ENCODE assay signal across 8 mouse cellular contexts in genomic region chr13:54574854-54575481, GRCm38 (mm10). TPM values are rescaled to one million over a fixed set of nuclear protein-coding genes. Genes with fewer than 3 reads are reported as not detected.
DNase-seq lines count a peak whose midpoint lies in the region; ATAC-seq lines count a peak whose summit lies in the region.

Gene Arl10 (plus strand): TSS chr13:54575015.

- peak within 1 kb of the TSS; percentile 93 for H3K4me3 ChIP-seq in embryonic facial prominence, embryonic 15.5 days (replicated peaks)
- peak within 1 kb of the TSS; percentile 94 for H3K4me3 ChIP-seq in heart, embryonic 11.5 days (ENCODE audit: low read depth, low read length)
- H3K4me3 ChIP-seq in kidney, embryonic 15.5 days (replicated peaks): peak within 1 kb of the TSS; percentile 80
- peak within 1 kb of the TSS; percentile 71 for H3K4me3 ChIP-seq in liver, embryonic 13.5 days (replicated peaks)
- peak within 1 kb of the TSS; percentile 69 for H3K4me3 ChIP-seq in stomach, embryonic 16.5 days (replicated peaks; ENCODE audit: low read length)

- under 1% methylated on average over 55 of the region's 55 CpGs for WGBS in embryonic facial prominence, embryonic 15.5 days
- under 1% methylated on average over 55 of the region's 55 CpGs for WGBS in heart, embryonic 11.5 days (ENCODE audit: insufficient replicate concordance)
- WGBS in kidney, embryonic 15.5 days: under 1% methylated on average over 55 of the region's 55 CpGs
- whole genome bisulfite sequencing in liver, embryonic 13.5 days (ENCODE audit: insufficient replicate concordance): under 1% methylated on average over 55 of the region's 55 CpGs
- under 1% methylated on average over 55 of the region's 55 CpGs for WGBS in stomach, embryonic 16.5 days

- peaks cover 23% of the 10 kb centered on the region for H3K4me1 ChIP-seq in embryonic facial prominence, embryonic 15.5 days
- H3K4me1 ChIP-seq in heart, embryonic 11.5 days (ENCODE audit: control insufficient read depth, insufficient read depth, low read length): peaks cover 7% of the 10 kb centered on the region; the same call in 1 of the 2 replicates
- peaks cover 27% of the 10 kb centered on the region for H3K4me1 ChIP-seq in kidney, embryonic 15.5 days
- peaks cover 43% of the 10 kb centered on the region for H3K4me1 ChIP-seq in liver, embryonic 13.5 days (replicated peaks)
- peaks cover 8% of the 10 kb centered on the region for H3K4me1 ChIP-seq in stomach, embryonic 16.5 days (ENCODE audit: control insufficient read depth, insufficient read depth, low read length)

- H3K36me3 ChIP-seq in embryonic facial prominence, embryonic 15.5 days: peaks cover 34% of the 10 kb centered on the region
- H3K36me3 ChIP-seq in heart, embryonic 11.5 days (ENCODE audit: control insufficient read depth, insufficient read depth, low read length): peaks cover 5% of the 10 kb centered on the region; the same call in 1 of the 2 replicates
- peaks cover 37% of the 10 kb centered on the region for H3K36me3 ChIP-seq in kidney, embryonic 15.5 days
- H3K36me3 ChIP-seq in liver, embryonic 13.5 days: peaks cover 13% of the 10 kb centered on the region
- H3K36me3 ChIP-seq in stomach, embryonic 16.5 days (ENCODE audit: control insufficient read depth, insufficient read depth, low read length): no peaks in the 10 kb centered on the region

- no peaks in the 10 kb centered on the region for H3K9me3 ChIP-seq in embryonic facial prominence, embryonic 15.5 days (replicated peaks)
- no peaks in the 10 kb centered on the region for H3K9me3 ChIP-seq in heart, embryonic 11.5 days (replicated peaks; ENCODE audit: control insufficient read depth, low read length)
- no peaks in the 10 kb centered on the region for H3K9me3 ChIP-seq in kidney, embryonic 15.5 days (replicated peaks)
- H3K9me3 ChIP-seq in liver, embryonic 13.5 days (replicated peaks): no peaks in the 10 kb centered on the region
- H3K9me3 ChIP-seq in stomach, embryonic 16.5 days (replicated peaks; ENCODE audit: control insufficient read depth, low read length): no peaks in the 10 kb centered on the region

- H3K9ac ChIP-seq in embryonic facial prominence, embryonic 15.5 days: peak within 1 kb of the TSS; percentile 86
- H3K9ac ChIP-seq in heart, embryonic 11.5 days (ENCODE audit: low read depth, low read length): peak within 1 kb of the TSS; percentile 90
- peak within 1 kb of the TSS; percentile 87 for H3K9ac ChIP-seq in kidney, embryonic 15.5 days
- H3K9ac ChIP-seq in liver, embryonic 13.5 days: peak within 1 kb of the TSS; percentile 75
- H3K9ac ChIP-seq in stomach, embryonic 16.5 days (ENCODE audit: low read length): peak within 1 kb of the TSS; percentile 86

- peak within 1 kb of the TSS; percentile 71 for H3K4me2 ChIP-seq in embryonic facial prominence, embryonic 15.5 days (replicated peaks)
- peak within 1 kb of the TSS; percentile 90 for H3K4me2 ChIP-seq in heart, embryonic 11.5 days
- peak within 1 kb of the TSS; percentile 89 for H3K4me2 ChIP-seq in kidney, embryonic 15.5 days
- peak within 1 kb of the TSS; percentile 83 for H3K4me2 ChIP-seq in liver, embryonic 13.5 days
- H3K4me2 ChIP-seq in stomach, embryonic 16.5 days (ENCODE audit: low read depth, low read length): peak within 1 kb of the TSS; percentile 66

- ATAC-seq in embryonic facial prominence, embryonic 15.5 days (ENCODE audit: insufficient number of reproducible peaks, low FRiP score, low TSS enrichment, low read depth): peak; percentile 88
- peak; percentile 87 for ATAC-seq in heart, embryonic 11.5 days (replicated peaks; ENCODE audit: insufficient number of reproducible peaks, low FRiP score, low TSS enrichment)
- ATAC-seq in kidney, embryonic 15.5 days (replicated peaks; ENCODE audit: low FRiP score): peak; percentile 90
- peak; percentile 79 for ATAC-seq in liver, embryonic 13.5 days (ENCODE audit: low read depth)
- ATAC-seq in stomach, embryonic 16.5 days (ENCODE audit: insufficient read depth, low FRiP score): peak; percentile 92

- H3K27ac ChIP-seq in embryonic facial prominence, embryonic 15.5 days (replicated peaks): peak within 1 kb of the TSS; percentile 79
- peak within 1 kb of the TSS; percentile 82 for H3K27ac ChIP-seq in heart, embryonic 11.5 days (ENCODE audit: low read depth, low read length)
- peak within 1 kb of the TSS; percentile 83 for H3K27ac ChIP-seq in kidney, embryonic 15.5 days
- H3K27ac ChIP-seq in liver, embryonic 13.5 days: peak within 1 kb of the TSS; percentile 31
- peak within 1 kb of the TSS; percentile 74 for H3K27ac ChIP-seq in stomach, embryonic 16.5 days (ENCODE audit: low read length)

- peak; percentile 56 to 61 for DNase-seq in B cell, adult 2 months
- DNase-seq in adrenal gland, postnatal 36 days: peak; percentile 86 to 89
- peak; percentile 50 for DNase-seq in liver, embryonic 13.5 days
- peak; percentile 40 to 48 for DNase-seq in natural killer cell, adult 2 months (ENCODE audit: low spot score in 2 of 2)

- H3K27me3 ChIP-seq in embryonic facial prominence, embryonic 15.5 days: no peaks in the 10 kb centered on the region; the same call in 1 of the 2 replicates
- H3K27me3 ChIP-seq in heart, embryonic 11.5 days (ENCODE audit: control insufficient read depth, insufficient read depth, low read length): no peaks in the 10 kb centered on the region
- H3K27me3 ChIP-seq in kidney, embryonic 15.5 days: 0 out of 2 replicates have a peak, but pooled peaks cover 4% of the 10 kb centered on the region
- H3K27me3 ChIP-seq in liver, embryonic 13.5 days: no peaks in the 10 kb centered on the region
- H3K27me3 ChIP-seq in stomach, embryonic 16.5 days (ENCODE audit: control insufficient read depth, insufficient read depth, low read length): no peaks in the 10 kb centered on the region

RNA-seq across cellular contexts. Expression of gene Arl10, which starts in this region (rescaled TPM):
- total RNA-seq in adrenal gland, postnatal 36 days (2021): 10 to 100 TPM; 55.4 to 58.9 TPM
- 29.1 and 29.2 TPM in 2 replicates for polyA plus RNA-seq in embryonic facial prominence, embryonic 15.5 days (2015; fragmentation: Nextera tagmentation; extraction: Ambion mirVana)
- 17.6 and 18.4 TPM in 2 replicates for polyA plus RNA-seq in heart, embryonic 11.5 days (2014; fragmentation: Nextera tagmentation; extraction: Ambion mirVana)
- polyA plus RNA-seq in kidney, embryonic 15.5 days (2015; fragmentation: Nextera tagmentation; extraction: Ambion mirVana): 34.0 and 36.1 TPM in 2 replicates
- polyA plus RNA-seq in liver, embryonic 13.5 days (2015; fragmentation: Nextera tagmentation; extraction: Ambion mirVana): 9.0 and 9.2 TPM in 2 replicates
- 21.7 and 23.1 TPM in 2 replicates for polyA plus RNA-seq in stomach, embryonic 16.5 days (2015; fragmentation: Nextera tagmentation; extraction: Ambion mirVana)

Comparison
In these comparisons a context has a peak if more than half of its experiments do, and no peak if none do; other contexts are left out.
1. Peak in every context shown above with its lines: DNase-seq, ATAC-seq, H3K4me3 ChIP-seq and H3K27ac ChIP-seq.
2. H3K27ac ChIP-seq: peak in every context shown above with its lines; median percentile 83 in kidney, embryonic 15.5 days; 82 in heart, embryonic 11.5 days; 79 in embryonic facial prominence, embryonic 15.5 days; 74 in stomach, embryonic 16.5 days; 31 in liver, embryonic 13.5 days.